Mouse (Mus musculus): Measurements from ENCODE around the gene Tfb1m. TPM values are rescaled to one million over a fixed set of nuclear protein-coding genes. Genes with fewer than 3 reads are reported as not detected.

Gene Tfb1m
- total RNA-seq (2023) = 1.6 and 3.1 TPM in 2 replicates

DNA sequence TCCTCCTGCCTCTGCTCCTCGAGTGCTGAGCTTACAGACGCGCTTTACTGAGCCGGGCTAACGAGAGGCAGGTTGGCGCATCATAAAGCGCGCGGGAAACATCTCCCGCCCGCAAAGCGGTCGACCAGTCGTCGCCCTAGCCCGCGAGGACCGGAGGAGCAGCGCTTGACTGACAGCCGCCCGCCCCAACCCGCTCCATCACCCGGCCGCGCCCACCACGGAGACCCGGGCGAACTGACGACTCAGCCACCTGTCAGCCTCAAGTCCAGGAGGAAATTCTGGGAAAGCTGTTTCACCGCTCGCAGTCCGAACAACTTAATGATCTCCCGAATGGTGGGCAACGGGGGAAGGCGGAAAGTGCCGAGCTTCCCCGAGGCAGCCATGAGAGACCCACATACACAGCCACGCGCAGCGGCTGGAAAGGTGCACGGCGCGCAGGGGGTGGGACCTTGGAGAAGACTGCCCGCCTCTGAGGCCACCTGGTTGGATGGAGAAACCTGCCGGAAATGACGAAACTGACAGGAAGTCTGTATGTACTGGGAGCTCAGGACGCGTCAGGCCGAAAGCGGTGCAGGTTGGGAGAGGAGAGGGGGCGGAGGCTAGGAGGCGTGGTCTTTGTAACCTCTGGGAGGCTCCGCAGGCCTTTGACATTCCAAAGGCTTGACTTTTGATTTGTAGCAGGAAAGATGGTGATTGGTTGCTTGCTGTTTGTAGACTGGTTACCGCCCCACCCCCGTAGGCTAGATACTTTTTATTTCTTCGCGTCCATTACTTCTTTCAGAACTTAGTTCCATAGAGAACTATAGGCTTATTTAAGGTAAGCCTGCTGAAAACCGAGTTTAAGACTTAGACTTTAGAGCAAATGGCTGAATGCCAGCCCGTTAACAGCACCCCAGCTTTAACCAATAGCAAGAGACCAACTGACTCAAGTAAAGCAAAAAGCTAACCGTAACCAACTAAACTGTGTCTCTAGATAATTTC is at the start of gene Tfb1m:
Gene Tfb1m (minus strand): TSS at position 451 of the 981 bp plus-strand sequence.

GRCm38 (mm10) chr17:3532254-3532653 is 25.3 kb downstream of the Tfb1m start, which contains the start of gene Cldn20:
TSS of gene Cldn20 (plus strand) at chr17:3532554.

Other genes with a start within 250 kb of the Tfb1m start
- gene Tiam2, start 231.2 kb downstream of the Tfb1m start, total RNA-seq (2023) = 28.5 and 33.0 TPM in 2 replicates
- gene Cldn20, start 25.2 kb downstream of the Tfb1m start, total RNA-seq (2023) = 1.7 and 2.6 TPM in 2 replicates
- gene Nox3, start 138.5 kb upstream of the Tfb1m start, total RNA-seq (2023) = not detected in 2 replicates

All from neutrophil, adult 65 days (primary cell).